Mouse (Mus musculus) kidney, postnatal 10 days (tissue): ENCODE data around the gene Gm32742.

ENCODE experiments used
- DNase-seq: peaks from one replicate; pipeline ENCODE4 v3.0.0; 2021; ENCODE audit warnings: mixed read lengths

The Gm32742 gene

GRCm38 (mm10) chr9:51165312-51166180 lies at the start of gene Gm32742:
Gene Gm32742, minus strand, starts transcription at chr9:51165517.
- no peak for DNase-seq

GRCm38 (mm10) chr9:51213729-51214237 lies 48.5 kb upstream of the Gm32742 start:
- no peak for DNase-seq

GRCm38 (mm10) chr9:51213023-51213728 lies 47.9 kb upstream of the Gm32742 start, which contains the start of gene Pou2af1:
Gene Pou2af1, plus strand, starts transcription at chr9:51213708.
- no peak for DNase-seq

GRCm38 (mm10) chr9:51211191-51211590 lies 45.9 kb upstream of the Gm32742 start:
- no peak for DNase-seq

- no peak for DNase-seq
These were observed 43.6 kb upstream of the Gm32742 start for GRCm38 (mm10) chr9:51208974-51209332.

- no peak for DNase-seq
These were observed 29.5 kb upstream of the Gm32742 start for GRCm38 (mm10) chr9:51194790-51195189.

- no peak for DNase-seq
These were observed 25.3 kb upstream of the Gm32742 start for GRCm38 (mm10) chr9:51190655-51191054.

- no peak for DNase-seq
These were observed 20.6 kb upstream of the Gm32742 start for GRCm38 (mm10) chr9:51185871-51186270.

GRCm38 (mm10) chr9:51185386-51185785 lies 20.1 kb upstream of the Gm32742 start:
- DNase-seq: no peak

GRCm38 (mm10) chr9:51182716-51183710 lies 17.7 kb upstream of the Gm32742 start:
- no peak for DNase-seq

GRCm38 (mm10) chr9:51180621-51181020 lies 15.3 kb upstream of the Gm32742 start:
- no peak for DNase-seq

- DNase-seq: no peak
These were observed 13.0 kb upstream of the Gm32742 start for GRCm38 (mm10) chr9:51178297-51178696.

- no peak for DNase-seq
These were observed 10.4 kb upstream of the Gm32742 start for GRCm38 (mm10) chr9:51175722-51176121.

GRCm38 (mm10) chr9:51174890-51175464 lies 9.7 kb upstream of the Gm32742 start:
- peak; percentile 54 for DNase-seq

GRCm38 (mm10) chr9:51170298-51170697 lies 5.0 kb upstream of the Gm32742 start:
- DNase-seq: no peak

- DNase-seq: no peak
These were observed 3.8 kb upstream of the Gm32742 start for GRCm38 (mm10) chr9:51169133-51169532.

GRCm38 (mm10) chr9:51168698-51169097 lies 3.4 kb upstream of the Gm32742 start:
- DNase-seq: no peak

GRCm38 (mm10) chr9:51167954-51168353 lies 2.6 kb upstream of the Gm32742 start:
- no peak for DNase-seq

- no peak for DNase-seq
These were observed 1.3 kb downstream of the Gm32742 start for GRCm38 (mm10) chr9:51163989-51164388.

- DNase-seq: peak; percentile 85
These were observed 3.4 kb downstream of the Gm32742 start for GRCm38 (mm10) chr9:51161771-51162388.

- DNase-seq: peak; percentile 83
These were observed 13.1 kb downstream of the Gm32742 start for GRCm38 (mm10) chr9:51152079-51152752.
